Comparison of ENCODE assay signal across 15 mouse cellular contexts in genomic region chr17:31077561-31077960, GRCm38 (mm10). TPM values are rescaled to one million over a fixed set of nuclear protein-coding genes. Genes with fewer than 3 reads are reported as not detected.
DNase-seq lines count a peak whose midpoint lies in the region; ATAC-seq and TF ChIP-seq lines count a peak whose summit lies in the region.
"Had no signal": no experiment of that assay in that cellular context is flagged by ENCODE, and none has a peak within 500 bp of the region (broad histone marks: within the 10 kb centered on the region; RNA-seq: fewer than 3 reads in every experiment).

No protein-coding gene starts in this region.

- H3K27me3 ChIP-seq in kidney, postnatal 0 days (ENCODE audit: insufficient read depth, low read length): no peaks in the 10 kb centered on the region
- no peaks in the 10 kb centered on the region for H3K27me3 ChIP-seq in stomach, embryonic 16.5 days (ENCODE audit: control insufficient read depth, insufficient read depth, low read length)
- no peaks in the 10 kb centered on the region for H3K27me3 ChIP-seq in intestine, postnatal 0 days (replicated peaks; ENCODE audit: control insufficient read depth, insufficient read depth, low read length)
- H3K27me3 ChIP-seq: hindbrain, embryonic 15.5 days had no signal

- TF ChIP-seq CTCF in kidney, postnatal 0 days (IDR thresholded peaks at IDR 0.05; ENCODE audit: low read depth): no peak
- TF ChIP-seq CTCF in intestine, postnatal 0 days (IDR thresholded peaks at IDR 0.05; ENCODE audit: low read depth): no peak

- no peak overlapping the region for H3K4me3 ChIP-seq in kidney, postnatal 0 days (replicated peaks; ENCODE audit: low read depth, low read length)
- no peak overlapping the region for H3K4me3 ChIP-seq in brown adipose tissue, adult 24 weeks (ENCODE audit: insufficient read depth, low read depth, low read length)
- no peak overlapping the region for H3K4me3 ChIP-seq in stomach, embryonic 16.5 days (replicated peaks; ENCODE audit: low read length)
- H3K4me3 ChIP-seq in intestine, postnatal 0 days (ENCODE audit: low read depth, low read length): no peak overlapping the region
- H3K4me3 ChIP-seq: erythroblast, embryonic 14.5 days; hindbrain, embryonic 15.5 days had no signal

- no peak for DNase-seq in kidney, postnatal 0 days (ENCODE audit: low spot score)
- DNase-seq in kidney, postnatal 4 days: no peak
- DNase-seq in CD4-positive helper T cell, adult 2 months (ENCODE audit: low read depth, low spot score): peak; percentile 76
- DNase-seq in layer of hippocampus, postnatal 14 days (ENCODE audit: low spot score in 2 of 2): no peak
- DNase-seq in right cerebral cortex, postnatal 10 days (ENCODE audit: low spot score in 2 of 2): no peak
- DNase-seq: left cerebral cortex, postnatal 4 days; lung, postnatal 10 days had no signal

- H3K4me2 ChIP-seq in kidney, postnatal 0 days (ENCODE audit: low read length): no peak overlapping the region
- no peak overlapping the region for H3K4me2 ChIP-seq in stomach, embryonic 16.5 days (ENCODE audit: low read depth, low read length)
- H3K4me2 ChIP-seq in intestine, postnatal 0 days (replicated peaks; ENCODE audit: low read depth): no peak overlapping the region
- H3K4me2 ChIP-seq: heart, embryonic 11.5 days; hindbrain, embryonic 15.5 days had no signal

- peak overlapping the region; percentile 77; the same call in 1 of the 2 replicates for H3K27ac ChIP-seq in kidney, postnatal 0 days
- H3K27ac ChIP-seq in brown adipose tissue, adult 24 weeks (replicated peaks; ENCODE audit: low read depth, low read length): peak overlapping the region; percentile 12; the same call in 1 of the 2 replicates
- H3K27ac ChIP-seq in stomach, embryonic 16.5 days (ENCODE audit: low read length): peak overlapping the region; percentile 64; the same call in 1 of the 2 replicates
- H3K27ac ChIP-seq in intestine, postnatal 0 days (ENCODE audit: low read depth, low read length): no peak overlapping the region
- H3K27ac ChIP-seq: hindbrain, embryonic 15.5 days had no signal

- H3K9me3 ChIP-seq in kidney, postnatal 0 days (replicated peaks; ENCODE audit: low read length): no peaks in the 10 kb centered on the region
- no peaks in the 10 kb centered on the region for H3K9me3 ChIP-seq in stomach, embryonic 16.5 days (replicated peaks; ENCODE audit: control insufficient read depth, low read length)
- H3K9me3 ChIP-seq in intestine, postnatal 0 days (ENCODE audit: control insufficient read depth): no peaks in the 10 kb centered on the region
- H3K9me3 ChIP-seq: hindbrain, embryonic 15.5 days had no signal

- 44% methylated on average over 5 of the region's 5 CpGs for WGBS in kidney, postnatal 0 days
- 51% methylated on average over 5 of the region's 5 CpGs for WGBS in stomach, embryonic 16.5 days
- WGBS in intestine, postnatal 0 days: 47% methylated on average over 5 of the region's 5 CpGs

- peaks cover 41% of the 10 kb centered on the region for H3K4me1 ChIP-seq in kidney, postnatal 0 days (replicated peaks; ENCODE audit: insufficient read depth, low read length)
- peaks cover 55% of the 10 kb centered on the region for H3K4me1 ChIP-seq in brown adipose tissue, adult 24 weeks (ENCODE audit: control insufficient read depth, insufficient read depth, insufficient read length, low read length)
- H3K4me1 ChIP-seq in stomach, embryonic 16.5 days (ENCODE audit: control insufficient read depth, insufficient read depth, low read length): peaks cover 19% of the 10 kb centered on the region
- H3K4me1 ChIP-seq in intestine, postnatal 0 days (replicated peaks; ENCODE audit: control insufficient read depth, insufficient read depth, low read length): peaks cover 12% of the 10 kb centered on the region; the same call in 1 of the 2 replicates

- no peak overlapping the region for H3K9ac ChIP-seq in kidney, postnatal 0 days (ENCODE audit: low read depth, low read length)
- H3K9ac ChIP-seq in stomach, embryonic 16.5 days (ENCODE audit: low read length): no peak overlapping the region
- H3K9ac ChIP-seq in intestine, postnatal 0 days (ENCODE audit: low read depth, low read length): no peak overlapping the region
- H3K9ac ChIP-seq: hindbrain, embryonic 15.5 days had no signal

- no peaks in the 10 kb centered on the region for H3K36me3 ChIP-seq in kidney, postnatal 0 days (ENCODE audit: insufficient read depth, low read length)
- H3K36me3 ChIP-seq in stomach, embryonic 16.5 days (ENCODE audit: control insufficient read depth, insufficient read depth, low read length): no peaks in the 10 kb centered on the region
- H3K36me3 ChIP-seq in intestine, postnatal 0 days (ENCODE audit: control insufficient read depth, insufficient read depth): no peaks in the 10 kb centered on the region
- H3K36me3 ChIP-seq: hindbrain, embryonic 15.5 days had no signal

- ATAC-seq in kidney, postnatal 0 days (replicated peaks; ENCODE audit: low FRiP score, low read depth): 0 out of 2 replicates have a peak, but pooled peaks have one; percentile 26
- no peak for ATAC-seq in stomach, embryonic 16.5 days (ENCODE audit: insufficient read depth, low FRiP score)
- ATAC-seq in intestine, postnatal 0 days: no peak

RNA-seq across cellular contexts. Expression of gene Abcg1, which starts 20.1 kb away (rescaled TPM):
- 8.5 and 8.8 TPM in 2 replicates for polyA plus RNA-seq in kidney, postnatal 0 days (2015; fragmentation: Nextera tagmentation; extraction: Ambion mirVana)
- polyA plus RNA-seq in brown adipose tissue, adult 24 weeks (2012; ENCODE audit: insufficient read depth, insufficient read length, missing spikeins): 2.3 and 5.0 TPM in 2 replicates
- polyA plus RNA-seq in stomach, embryonic 16.5 days (2015; fragmentation: Nextera tagmentation; extraction: Ambion mirVana): 11.3 and 15.4 TPM in 2 replicates
- 10 to 100 TPM; 37.4 to 40.6 TPM for total RNA-seq in layer of hippocampus, postnatal 14 days (2021)
- polyA plus RNA-seq in intestine, postnatal 0 days (2015; fragmentation: Nextera tagmentation; extraction: Ambion mirVana): 3.3 and 3.4 TPM in 2 replicates

RNA-seq across cellular contexts. Expression of gene Tff3, which starts 51.9 kb away (rescaled TPM):
- polyA plus RNA-seq in kidney, postnatal 0 days (2015; fragmentation: Nextera tagmentation; extraction: Ambion mirVana): 0.52 and 1.1 TPM in 2 replicates
- polyA plus RNA-seq in brown adipose tissue, adult 24 weeks (2012; ENCODE audit: insufficient read depth, insufficient read length, missing spikeins): not detected in 2 replicates
- polyA plus RNA-seq in stomach, embryonic 16.5 days (2015; fragmentation: Nextera tagmentation; extraction: Ambion mirVana): 109 and 128 TPM in 2 replicates
- total RNA-seq in layer of hippocampus, postnatal 14 days (2021): not detected
- polyA plus RNA-seq in intestine, postnatal 0 days (2015; fragmentation: Nextera tagmentation; extraction: Ambion mirVana): 2,043 and 2,206 TPM in 2 replicates
- total RNA-seq: left cerebral cortex, postnatal 4 days; midbrain, postnatal 0 days had no signal
- polyA plus RNA-seq: cortical plate, adult 2 months; erythroblast, embryonic 14.5 days; heart, embryonic 11.5 days had no signal

Comparison
In these comparisons a context has a peak if more than half of its experiments do, and no peak if none do; other contexts are left out.
1. RNA of gene Tff3, which starts 51.9 kb away (polyA plus RNA-seq): 2,043 to 2,206 TPM in intestine, postnatal 0 days and 109 to 128 TPM in stomach, embryonic 16.5 days; 0.52 to 1.1 TPM in kidney, postnatal 0 days and not detected in brown adipose tissue, adult 24 weeks; every median in the first group is over 10 times any median in the second.